Mouse (Mus musculus) olfactory bulb, adult 2 months (tissue): ENCODE data around the gene Ercc6l2.

Source experiments
- CTCF ChIP-seq: fragments of 200-500 bp; IDR thresholded peaks from 2 replicates; pipeline ENCODE4 v1.5.1; 2012; ENCODE audit warnings: low read depth, mild to moderate bottlenecking, low read length, moderate library complexity; ENCODE audit not compliant: insufficient read depth
- POLR2A ChIP-seq: fragments of 200-500 bp; IDR thresholded peaks from 2 replicates; pipeline ENCODE4 v1.6.1; 2012; ENCODE audit warnings: mild to moderate bottlenecking, low read depth, low read length, moderate library complexity; ENCODE audit not compliant: insufficient read depth

DNA sequence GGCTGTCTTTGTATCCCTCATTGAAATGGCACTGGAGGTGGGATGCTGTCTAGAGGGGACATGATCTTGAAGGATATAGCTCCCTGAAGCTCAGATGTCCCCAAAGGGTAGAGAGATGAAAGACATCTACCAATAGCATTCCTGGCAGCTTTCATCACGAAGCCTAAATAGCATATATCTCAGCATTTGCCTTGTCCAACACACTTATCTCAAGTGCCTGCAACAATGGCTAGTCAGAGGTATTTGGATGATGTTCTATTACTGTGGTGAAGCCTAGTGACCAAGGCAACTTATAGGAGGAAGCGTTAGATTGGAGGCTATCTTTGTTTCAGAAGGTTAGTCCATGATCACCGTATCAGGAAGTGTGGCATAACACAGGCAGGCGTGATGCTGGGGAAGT, 126.1 kb downstream of the Ercc6l2 start:
- TF ChIP-seq CTCF: no peak
- no peak for TF ChIP-seq POLR2A
